Mouse (Mus musculus): ENCODE results near the gene Nsun7.

GRCm38 (mm10) chr5:66298856-66299255, 39.2 kb downstream of the Nsun7 start:
- no peak for TF ChIP-seq POLR2A (IDR thresholded peaks at IDR 0.05; ENCODE audit: low read depth, low read length)
- no peak for TF ChIP-seq CTCF (IDR thresholded peaks at IDR 0.05; ENCODE audit: extremely low read depth, insufficient read depth, insufficient read length, insufficient replicate concordance)

All from spleen, adult 2 months (tissue).